Mouse (Mus musculus): ENCODE measurements at regions not wholly inside any gene's neighbourhood (a gene's known extent, or its start where the extent isn't known, plus 50 kb on each side); places are given as distances from the start of the nearest gene placed in this dataset.

DNA sequence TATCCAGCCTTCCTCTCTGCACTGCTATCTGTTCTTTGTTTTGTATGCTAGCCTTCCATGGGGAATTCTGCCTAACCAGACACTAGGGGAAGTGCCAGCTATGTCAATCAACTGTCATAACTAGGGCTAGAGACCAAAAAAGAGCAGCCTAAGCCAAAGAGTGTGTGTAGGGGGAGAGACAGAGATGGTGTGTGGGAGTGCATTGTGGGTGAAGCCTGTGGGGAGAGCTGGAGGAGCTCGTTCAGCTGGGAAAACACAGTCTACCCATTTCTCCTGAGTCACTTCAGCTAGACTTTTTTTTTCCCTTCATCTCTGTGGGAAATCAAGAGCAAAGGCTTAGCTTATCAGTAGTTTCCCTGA is 142.5 kb upstream of the Dph6 start:
- TF ChIP-seq CTCF (IDR thresholded peaks at IDR 0.05; ENCODE audit: control insufficient read depth, insufficient read depth, insufficient read length) (no peak), MYOD1 (IDR thresholded peaks at IDR 0.05; ENCODE audit: control insufficient read depth, insufficient read length, low read depth) (no peak), USF1 (IDR thresholded peaks at IDR 0.05; ENCODE audit: low read depth) (no peak), MAX (IDR thresholded peaks at IDR 0.05) (no peak), MYOG (IDR thresholded peaks at IDR 0.05; ENCODE audit: control insufficient read depth, extremely low read depth, insufficient read length) (no peak), CEBPB (IDR thresholded peaks at IDR 0.05; ENCODE audit: low read depth) (no peak)

All from C2C12 (cell line).